8 mouse cellular contexts compared by ENCODE assay signal in the genomic region with DNA sequence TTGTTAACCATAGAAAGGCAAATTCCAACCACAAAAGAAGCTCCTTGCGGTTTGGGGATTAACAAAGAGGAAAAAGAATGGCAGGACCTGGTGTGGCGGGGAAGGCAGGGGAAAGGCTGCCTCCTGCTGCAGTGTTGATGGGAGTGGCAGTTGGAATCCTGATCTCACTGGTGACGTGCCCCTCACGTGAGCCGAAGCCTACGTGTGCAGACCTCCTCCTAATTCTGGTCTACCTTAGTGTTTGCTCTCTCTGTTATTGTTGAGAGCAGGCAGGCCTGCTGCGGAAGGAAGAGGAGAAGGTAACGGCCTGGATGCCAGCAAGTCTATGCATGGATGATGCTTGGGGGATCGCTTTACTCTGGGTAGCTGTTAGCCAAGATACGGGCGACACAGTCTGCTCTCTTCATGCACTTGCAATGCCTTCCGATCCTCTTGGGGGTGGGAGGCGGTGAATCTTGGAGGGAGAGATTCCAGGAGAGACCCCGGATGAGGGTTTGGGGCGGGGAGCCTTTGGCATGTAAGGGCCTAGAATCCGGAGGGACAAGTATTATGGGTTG. TPM values are rescaled to one million over a fixed set of nuclear protein-coding genes. Genes with fewer than 3 reads are reported as not detected.
DNase-seq lines count a peak whose midpoint lies in the region; ATAC-seq lines count a peak whose summit lies in the region.

A gene (plus strand): TSS at position 212 of the 557 bp plus-strand sequence.

- ATAC-seq in embryonic facial prominence, embryonic 11.5 days (replicated peaks; ENCODE audit: insufficient number of reproducible peaks, low FRiP score, low TSS enrichment, low read depth), result peak; percentile 90
- ATAC-seq in midbrain, embryonic 12.5 days (ENCODE audit: low FRiP score, low read depth), result peak; percentile 95
- ATAC-seq in stomach, embryonic 15.5 days (ENCODE audit: insufficient read depth, low FRiP score, low read depth), result peak; percentile 96

- no peaks in the 10 kb centered on the region for H3K4me1 ChIP-seq in embryonic facial prominence, embryonic 11.5 days (ENCODE audit: control insufficient read depth, insufficient read depth, low read length)
- H3K4me1 ChIP-seq in limb, embryonic 10.5 days, result no peaks in the 10 kb centered on the region
- no peaks in the 10 kb centered on the region for H3K4me1 ChIP-seq in midbrain, embryonic 12.5 days
- H3K4me1 ChIP-seq in stomach, embryonic 15.5 days, result no peaks in the 10 kb centered on the region

- H3K27ac ChIP-seq in embryonic facial prominence, embryonic 11.5 days (replicated peaks; ENCODE audit: low read depth, low read length), result peak within 1 kb of the TSS; percentile 79
- peak within 1 kb of the TSS; percentile 88 for H3K27ac ChIP-seq in limb, embryonic 10.5 days
- H3K27ac ChIP-seq in midbrain, embryonic 12.5 days (replicated peaks), result peak within 1 kb of the TSS; percentile 93
- H3K27ac ChIP-seq in stomach, embryonic 15.5 days, result peak within 1 kb of the TSS; percentile 93

- no peaks in the 10 kb centered on the region for H3K9me3 ChIP-seq in embryonic facial prominence, embryonic 11.5 days (replicated peaks; ENCODE audit: control insufficient read depth, low read length)
- H3K9me3 ChIP-seq in limb, embryonic 10.5 days (replicated peaks), result no peaks in the 10 kb centered on the region
- no peaks in the 10 kb centered on the region for H3K9me3 ChIP-seq in midbrain, embryonic 12.5 days
- H3K9me3 ChIP-seq in stomach, embryonic 15.5 days, result no peaks in the 10 kb centered on the region

- DNase-seq in urinary bladder, adult 18-20 months (ENCODE audit: low spot score in 2 of 2), result peak; percentile 8
- DNase-seq in urinary bladder, postnatal 10 days (ENCODE audit: low spot score), result no peak
- peak; percentile 77 for DNase-seq in embryonic facial prominence, embryonic 11.5 days (ENCODE audit: low spot score)
- peak; percentile 60 for DNase-seq in heart, adult 18-20 months
- DNase-seq in kidney, adult 18-20 months, result peak; percentile 44
- DNase-seq in limb, embryonic 10.5 days (ENCODE audit: low spot score), result peak; percentile 60

- H3K36me3 ChIP-seq in embryonic facial prominence, embryonic 11.5 days (replicated peaks; ENCODE audit: control insufficient read depth, insufficient read depth, low read depth, low read length), result no peaks in the 10 kb centered on the region
- peaks cover 18% of the 10 kb centered on the region for H3K36me3 ChIP-seq in limb, embryonic 10.5 days
- H3K36me3 ChIP-seq in midbrain, embryonic 12.5 days, result peaks cover 15% of the 10 kb centered on the region; the same call in 1 of the 2 replicates
- no peaks in the 10 kb centered on the region for H3K36me3 ChIP-seq in stomach, embryonic 15.5 days

- 0 out of 2 replicates have a peak, but pooled peaks cover 3% of the 10 kb centered on the region for H3K27me3 ChIP-seq in embryonic facial prominence, embryonic 11.5 days (ENCODE audit: control insufficient read depth, insufficient read depth, low read length)
- H3K27me3 ChIP-seq in limb, embryonic 10.5 days (ENCODE audit: low read depth, poor library complexity, severe bottlenecking), result peaks cover 71% of the 10 kb centered on the region
- H3K27me3 ChIP-seq in midbrain, embryonic 12.5 days, result peaks cover 12% of the 10 kb centered on the region
- H3K27me3 ChIP-seq in stomach, embryonic 15.5 days (replicated peaks), result no peaks in the 10 kb centered on the region

- peak within 1 kb of the TSS; percentile 48 for H3K4me3 ChIP-seq in embryonic facial prominence, embryonic 11.5 days (ENCODE audit: low read depth, low read length)
- peak within 1 kb of the TSS; percentile 60 for H3K4me3 ChIP-seq in limb, embryonic 10.5 days
- H3K4me3 ChIP-seq in midbrain, embryonic 12.5 days, result peak within 1 kb of the TSS; percentile 49
- H3K4me3 ChIP-seq in stomach, embryonic 15.5 days (replicated peaks), result peak within 1 kb of the TSS; percentile 51

- 19% methylated on average over 16 of the region's 16 CpGs for WGBS in embryonic facial prominence, embryonic 11.5 days
- WGBS in limb, embryonic 10.5 days, result 7% methylated on average over 16 of the region's 16 CpGs
- WGBS in midbrain, embryonic 12.5 days, result 22% methylated on average over 16 of the region's 16 CpGs
- WGBS in stomach, embryonic 15.5 days, result 18% methylated on average over 16 of the region's 16 CpGs

- H3K9ac ChIP-seq in embryonic facial prominence, embryonic 11.5 days (replicated peaks; ENCODE audit: low read length), result peak within 1 kb of the TSS; percentile 73
- peak within 1 kb of the TSS; percentile 54 for H3K9ac ChIP-seq in midbrain, embryonic 12.5 days (replicated peaks)
- H3K9ac ChIP-seq in stomach, embryonic 15.5 days, result 0 out of 2 replicates have a peak within 1 kb of the TSS, but pooled peaks have one; percentile 6

- peak within 1 kb of the TSS; percentile 42 for H3K4me2 ChIP-seq in embryonic facial prominence, embryonic 11.5 days (ENCODE audit: low read depth, low read length)
- peak within 1 kb of the TSS; percentile 50 for H3K4me2 ChIP-seq in midbrain, embryonic 12.5 days (replicated peaks)
- peak within 1 kb of the TSS; percentile 52 for H3K4me2 ChIP-seq in stomach, embryonic 15.5 days

RNA-seq across cellular contexts. Expression of the gene that starts here (rescaled TPM):
- 47.0 and 55.1 TPM in 2 replicates for polyA plus RNA-seq in embryonic facial prominence, embryonic 11.5 days (2014; fragmentation: Nextera tagmentation; extraction: Ambion mirVana)
- total RNA-seq in heart, adult 18-20 months (2021), result 1 to 10 TPM; 4.2 to 5.7 TPM
- 30.7 and 44.3 TPM in 2 replicates for polyA plus RNA-seq in limb, embryonic 10.5 days (2016; fragmentation: Nextera tagmentation; extraction: Ambion mirVana)
- polyA plus RNA-seq in midbrain, embryonic 12.5 days (2016; fragmentation: Nextera tagmentation; extraction: Ambion mirVana), result 67.1 and 68.8 TPM in 2 replicates
- polyA plus RNA-seq in stomach, embryonic 15.5 days (2015; fragmentation: Nextera tagmentation; extraction: Ambion mirVana), result 50.9 and 51.9 TPM in 2 replicates

Comparison
In these comparisons a context has a peak if more than half of its experiments do, and no peak if none do; other contexts are left out.
1. H3K9ac ChIP-seq: peak in every context shown above with its lines; median percentile 73 in embryonic facial prominence, embryonic 11.5 days; 54 in midbrain, embryonic 12.5 days; 6 in stomach, embryonic 15.5 days.